Mouse (Mus musculus) E14TG2a.4 (cell line): ENCODE measurements around the gene She.

Source experiments
- H3K27me3 ChIP-seq: 2 replicates; pipeline ENCODE4 v1.6.1; 2014; ENCODE audit warnings: low read length, control low read depth; ENCODE audit not compliant: insufficient read depth
- H3K36me3 ChIP-seq: 2 replicates; pipeline ENCODE4 v1.6.1; 2014; ENCODE audit warnings: low read length, control low read depth; ENCODE audit not compliant: insufficient read depth
- H3K4me1 ChIP-seq: replicated peaks from 2 replicates; pipeline ENCODE4 v1.6.1; 2014; ENCODE audit warnings: low read depth, low read length, control low read depth
- H3K4me3 ChIP-seq: replicated peaks from 2 replicates; pipeline ENCODE4 v1.5.1; 2014; ENCODE audit warnings: mild to moderate bottlenecking, low read length
- H3K9me3 ChIP-seq: 2 replicates; pipeline ENCODE4 v1.6.1; 2014; ENCODE audit warnings: low read length, control low read depth
- CTCF ChIP-seq: conservative IDR thresholded peaks from 2 replicates; pipeline ENCODE4 v1.5.1; 2014; ENCODE audit warnings: low read length
- NANOG ChIP-seq: IDR thresholded peaks from 2 replicates; pipeline ENCODE4 v1.6.1; 2014; ENCODE audit warnings: borderline replicate concordance, low read length, mixed read lengths
- POU5F1 ChIP-seq: IDR thresholded peaks from 2 replicates; pipeline ENCODE4 v1.6.1; 2014; ENCODE audit warnings: low read length, borderline replicate concordance

Gene She

GRCm38 (mm10) chr3:89872209-89872608 lies 41.0 kb downstream of the She start:
- H3K4me1 ChIP-seq: peaks cover 52% of the 10 kb centered on the region
- H3K9me3 ChIP-seq: peaks cover 6% of the 10 kb centered on the region
- TF ChIP-seq CTCF: no peak
- no peak for TF ChIP-seq NANOG
- TF ChIP-seq POU5F1: no peak
- no peaks in the 10 kb centered on the region for H3K27me3 ChIP-seq
- H3K4me3 ChIP-seq: no peak overlapping the region
- no peaks in the 10 kb centered on the region for H3K36me3 ChIP-seq

GRCm38 (mm10) chr3:89872684-89873083 lies 41.5 kb downstream of the She start:
- H3K4me3 ChIP-seq: no peak overlapping the region
- no peaks in the 10 kb centered on the region for H3K36me3 ChIP-seq
- peaks cover 6% of the 10 kb centered on the region for H3K9me3 ChIP-seq
- H3K4me1 ChIP-seq: peaks cover 48% of the 10 kb centered on the region
- H3K27me3 ChIP-seq: no peaks in the 10 kb centered on the region
- TF ChIP-seq NANOG (no peak), CTCF (no peak), POU5F1 (no peak)

GRCm38 (mm10) chr3:89874076-89874475 lies 42.9 kb downstream of the She start:
- H3K27me3 ChIP-seq: peaks cover 3% of the 10 kb centered on the region; the same call in 1 of the 2 replicates
- H3K4me3 ChIP-seq: no peak overlapping the region
- peaks cover 36% of the 10 kb centered on the region for H3K4me1 ChIP-seq
- no peaks in the 10 kb centered on the region for H3K36me3 ChIP-seq
- TF ChIP-seq CTCF: no peak
- TF ChIP-seq POU5F1: no peak
- no peak for TF ChIP-seq NANOG
- H3K9me3 ChIP-seq: peaks cover 6% of the 10 kb centered on the region

GRCm38 (mm10) chr3:89875021-89875420 lies 43.9 kb downstream of the She start:
- TF ChIP-seq CTCF: no peak
- TF ChIP-seq POU5F1: no peak
- TF ChIP-seq NANOG: no peak
- no peak overlapping the region for H3K4me3 ChIP-seq
- peaks cover 26% of the 10 kb centered on the region for H3K4me1 ChIP-seq
- H3K27me3 ChIP-seq: peaks cover 3% of the 10 kb centered on the region; the same call in 1 of the 2 replicates
- H3K9me3 ChIP-seq: peaks cover 6% of the 10 kb centered on the region
- H3K36me3 ChIP-seq: no peaks in the 10 kb centered on the region

GRCm38 (mm10) chr3:89875781-89876180 lies 44.6 kb downstream of the She start:
- Histone ChIP-seq H3K9me3 (peaks cover 6% of the 10 kb centered on the region), H3K4me3 (no peak overlapping the region), H3K36me3 (no peaks in the 10 kb centered on the region), H3K4me1 (peaks cover 26% of the 10 kb centered on the region), H3K27me3 (peaks cover 3% of the 10 kb centered on the region; the same call in 1 of the 2 replicates)
- TF ChIP-seq NANOG: no peak
- no peak for TF ChIP-seq POU5F1

DNA sequence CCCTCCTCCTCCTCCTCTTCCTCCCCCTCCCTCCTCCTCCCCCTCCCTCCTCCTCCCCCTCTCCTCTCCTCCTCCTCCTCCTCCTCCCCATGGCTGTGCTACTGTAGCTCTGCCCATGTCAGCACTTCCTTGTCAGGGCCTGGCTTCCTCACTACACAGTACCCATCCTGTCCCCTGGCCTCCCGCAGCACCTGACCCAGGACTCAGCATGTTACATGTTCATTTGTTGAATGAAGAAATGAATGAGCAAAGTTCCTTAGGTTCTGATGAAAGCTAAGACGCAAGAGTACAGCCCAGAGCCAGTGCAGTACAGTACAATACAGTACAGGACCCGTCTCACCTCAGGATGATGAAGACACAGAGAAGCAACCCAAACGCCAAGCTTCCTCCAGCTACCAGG lies 45.3 kb downstream of the She start:
- Histone ChIP-seq H3K4me3 (no peak overlapping the region), H3K9me3 (peaks cover 6% of the 10 kb centered on the region), H3K36me3 (no peaks in the 10 kb centered on the region), H3K27me3 (peaks cover 3% of the 10 kb centered on the region; the same call in 1 of the 2 replicates), H3K4me1 (peaks cover 19% of the 10 kb centered on the region)
- TF ChIP-seq POU5F1: no peak

- TF ChIP-seq NANOG: no peak
- no peaks in the 10 kb centered on the region for H3K36me3 ChIP-seq
- peaks cover 3% of the 10 kb centered on the region; the same call in 1 of the 2 replicates for H3K27me3 ChIP-seq
- peaks cover 15% of the 10 kb centered on the region for H3K4me1 ChIP-seq
- peaks cover 6% of the 10 kb centered on the region for H3K9me3 ChIP-seq
- H3K4me3 ChIP-seq: no peak overlapping the region
Observed at GRCm38 (mm10) chr3:89877129-89877528, 46.0 kb downstream of the She start.

DNA sequence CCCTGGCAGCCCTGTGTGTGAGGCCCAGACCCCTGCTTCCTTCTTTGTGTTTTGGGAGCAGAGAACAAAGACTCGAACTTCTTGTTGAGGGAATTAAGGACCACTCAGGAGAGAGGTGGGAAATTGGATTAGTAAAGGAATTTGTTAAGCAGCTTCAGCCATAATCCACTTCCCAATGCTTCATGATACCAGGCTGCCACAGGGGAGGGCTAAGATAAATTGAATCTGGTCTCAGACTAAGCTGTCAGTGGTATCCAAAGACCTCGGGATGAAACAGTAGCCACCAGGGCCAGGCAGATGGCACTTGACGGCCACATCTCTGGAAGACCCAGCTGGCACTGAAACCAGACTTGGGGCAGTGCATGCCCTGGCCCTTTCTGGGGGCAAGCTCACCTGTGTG lies 47.3 kb downstream of the She start:
- Histone ChIP-seq H3K4me1 (peaks cover 24% of the 10 kb centered on the region), H3K36me3 (no peaks in the 10 kb centered on the region), H3K4me3 (no peak overlapping the region), H3K27me3 (peaks cover 3% of the 10 kb centered on the region; the same call in 1 of the 2 replicates), H3K9me3 (no peaks in the 10 kb centered on the region)
- TF ChIP-seq CTCF: no peak
- no peak for TF ChIP-seq NANOG
- TF ChIP-seq POU5F1: no peak

- TF ChIP-seq NANOG (no peak), CTCF (no peak), POU5F1 (no peak)
- no peaks in the 10 kb centered on the region for H3K36me3 ChIP-seq
Observed at GRCm38 (mm10) chr3:89879326-89879725, 48.2 kb downstream of the She start.

More at GRCm38 (mm10) chr3:89879326-89879725, 48.2 kb downstream of the She start:
- H3K9me3 ChIP-seq: no peaks in the 10 kb centered on the region
- H3K27me3 ChIP-seq: peaks cover 3% of the 10 kb centered on the region; the same call in 1 of the 2 replicates
- no peak overlapping the region for H3K4me3 ChIP-seq
- peaks cover 33% of the 10 kb centered on the region for H3K4me1 ChIP-seq
